Mouse (Mus musculus) MEL (cell line): Measurements from ENCODE around the gene Cxcr6. TPM values are rescaled to one million over a fixed set of nuclear protein-coding genes. Genes with fewer than 3 reads are reported as not detected.
A peak's percentile ranks its signal among the peaks of the same experiment; 100 is the strongest.

ENCODE experiments used
- DNase-seq: peaks from one replicate; pipeline ENCODE4 v3.0.0; 2011; ENCODE audit warnings: low read depth, low spot score
- H3K27ac ChIP-seq: 2 replicates; pipeline ENCODE4 v1.5.1; 2012; ENCODE audit warnings: low read depth, mild to moderate bottlenecking, control low read depth, low read length, moderate library complexity; ENCODE audit not compliant: control insufficient read depth
- H3K27me3 ChIP-seq, 2 experiments: fragments of 150-350 bp in 1 of 2; sonication (generic) in 1 of 2; 2 replicates each; pipeline ENCODE4 v1.6.1; 2012; ENCODE audit warnings: low read length in 2 of 2, mild to moderate bottlenecking in 2 of 2, improper control_type of control experiment in 1 of 2, moderate library complexity in 1 of 2; ENCODE audit not compliant: insufficient read depth in 2 of 2, control insufficient read depth in 1 of 2
- H3K36me3 ChIP-seq, 2 experiments: 2 replicates each; pipeline ENCODE4 v1.6.1; 2012 to 2014; ENCODE audit warnings: low read length in 2 of 2, improper control_type of control experiment in 1 of 2, inconsistent platforms in 1 of 2, mild to moderate bottlenecking in 1 of 2; ENCODE audit not compliant: insufficient read depth in 2 of 2, control insufficient read depth in 1 of 2
- H3K4me1 ChIP-seq, 2 experiments: fragments of 150-350 bp in 1 of 2; sonication (generic) in 1 of 2; 2 replicates each; pipeline ENCODE4 v1.6.1; 2012; ENCODE audit warnings: low read length in 2 of 2, improper control_type of control experiment in 1 of 2, mild to moderate bottlenecking in 1 of 2; ENCODE audit not compliant: insufficient read depth in 2 of 2, control insufficient read depth in 1 of 2
- H3K4me3 ChIP-seq, 2 experiments: fragments of 150-350 bp in 1 of 2; sonication (generic) in 1 of 2; 2 replicates each; pipeline ENCODE4 v1.5.1; 2012; ENCODE audit warnings: low read depth in 2 of 2, low read length in 2 of 2, mild to moderate bottlenecking in 2 of 2, moderate library complexity in 2 of 2, control low read depth in 1 of 2, improper control_type of control experiment in 1 of 2; ENCODE audit not compliant: control insufficient read depth in 1 of 2, insufficient read depth in 1 of 2
- H3K79me2 ChIP-seq: 2 replicates; pipeline ENCODE4 v1.6.1; 2012; ENCODE audit warnings: mild to moderate bottlenecking, low read length, moderate library complexity; ENCODE audit not compliant: control insufficient read depth, poor library complexity, insufficient read depth
- H3K9ac ChIP-seq: 2 replicates; pipeline ENCODE4 v1.6.1; 2012; ENCODE audit warnings: low read depth, mild to moderate bottlenecking, control low read depth, low read length, moderate library complexity; ENCODE audit not compliant: control insufficient read depth, poor library complexity, severe bottlenecking
- H3K9me3 ChIP-seq: fragments of 150-350 bp; sonication (generic); replicated peaks from 2 replicates; pipeline ENCODE4 v1.6.1; 2012; ENCODE audit warnings: mild to moderate bottlenecking, low read length, improper control_type of control experiment, moderate library complexity; ENCODE audit not compliant: insufficient read depth
- BHLHE40 ChIP-seq: IDR thresholded peaks from 2 replicates; pipeline ENCODE4 v1.6.1; 2012; ENCODE audit warnings: low read depth, mild to moderate bottlenecking, inconsistent platforms, low read length, improper control_type of control experiment, borderline replicate concordance
- CHD2 ChIP-seq: IDR thresholded peaks from 2 replicates; pipeline ENCODE4 v1.6.1; 2011; ENCODE audit warnings: low read length, improper control_type of control experiment
- ELF1 ChIP-seq: IDR thresholded peaks from 2 replicates; pipeline ENCODE4 v1.6.1; 2014; ENCODE audit warnings: low read depth, mild to moderate bottlenecking, inconsistent platforms, low read length, improper control_type of control experiment, moderate library complexity
- EP300 ChIP-seq, 2 experiments: IDR thresholded peaks; 2 replicates each; pipeline ENCODE4 v1.6.1; 2011; ENCODE audit warnings: improper control_type of control experiment in 2 of 2, low read length in 2 of 2, low read depth in 1 of 2, mild to moderate bottlenecking in 1 of 2
- ETS1 ChIP-seq: IDR thresholded peaks from 2 replicates; pipeline ENCODE4 v1.6.1; 2012; ENCODE audit warnings: low read depth, mild to moderate bottlenecking, inconsistent platforms, low read length, improper control_type of control experiment, moderate library complexity
- GABPA ChIP-seq: IDR thresholded peaks from 2 replicates; pipeline ENCODE4 v1.6.1; 2012; ENCODE audit warnings: low read depth, mild to moderate bottlenecking, inconsistent platforms, low read length, improper control_type of control experiment, moderate library complexity
- JUND ChIP-seq: IDR thresholded peaks from 2 replicates; pipeline ENCODE4 v1.6.1; 2011; ENCODE audit warnings: low read depth, mild to moderate bottlenecking, improper control_type of control experiment, low read length
- MAFK ChIP-seq: IDR thresholded peaks from 2 replicates; pipeline ENCODE4 v1.6.1; 2011; ENCODE audit warnings: low read depth, mild to moderate bottlenecking, low read length, improper control_type of control experiment, borderline replicate concordance
- MXI1 ChIP-seq: IDR thresholded peaks from 2 replicates; pipeline ENCODE4 v1.6.1; 2011; ENCODE audit warnings: mild to moderate bottlenecking, low read depth, low read length, improper control_type of control experiment
- MYC ChIP-seq: IDR thresholded peaks from 2 replicates; pipeline ENCODE4 v1.6.1; 2011; ENCODE audit warnings: low read depth, mild to moderate bottlenecking, low read length, improper control_type of control experiment, moderate library complexity
- NELFE ChIP-seq: IDR thresholded peaks from 2 replicates; pipeline ENCODE4 v1.6.1; 2011; ENCODE audit warnings: low read depth, low read length, improper control_type of control experiment
- NRF1 ChIP-seq: IDR thresholded peaks from 2 replicates; pipeline ENCODE4 v1.6.1; 2014; ENCODE audit warnings: low read depth, mild to moderate bottlenecking, inconsistent platforms, low read length, improper control_type of control experiment, moderate library complexity; ENCODE audit not compliant: poor library complexity, insufficient read depth, severe bottlenecking
- POLR2A ChIP-seq, 2 experiments: IDR thresholded peaks; 2 replicates each; pipeline ENCODE4 v1.6.1; 2011 to 2012; ENCODE audit warnings: low read length in 2 of 2, mild to moderate bottlenecking in 2 of 2, control low read depth in 1 of 2, improper control_type of control experiment in 1 of 2, low read depth in 1 of 2, moderate library complexity in 1 of 2; ENCODE audit not compliant: control insufficient read depth in 1 of 2, insufficient read depth in 1 of 2, poor library complexity in 1 of 2
- POLR2AphosphoS5 ChIP-seq: IDR thresholded peaks from 2 replicates; pipeline ENCODE4 v1.6.1; 2012; ENCODE audit warnings: low read depth, borderline replicate concordance, mild to moderate bottlenecking, inconsistent platforms, low read length, moderate library complexity, mixed read lengths
- RAD21 ChIP-seq: IDR thresholded peaks from 2 replicates; pipeline ENCODE4 v1.6.1; 2011; ENCODE audit warnings: mild to moderate bottlenecking, low read depth, low read length, improper control_type of control experiment
- RCOR1 ChIP-seq: IDR thresholded peaks from 2 replicates; pipeline ENCODE4 v1.6.1; 2012; ENCODE audit warnings: low read depth, mild to moderate bottlenecking, inconsistent platforms, low read length, improper control_type of control experiment
- SIN3A ChIP-seq: IDR thresholded peaks from 2 replicates; pipeline ENCODE4 v1.6.1; 2012; ENCODE audit warnings: low read length, improper control_type of control experiment, inconsistent platforms
- USF1 ChIP-seq: IDR thresholded peaks from 2 replicates; pipeline ENCODE4 v1.6.1; 2014; ENCODE audit warnings: low read depth, mild to moderate bottlenecking, inconsistent platforms, low read length, improper control_type of control experiment, moderate library complexity
- ZC3H11A ChIP-seq: IDR thresholded peaks from 2 replicates; pipeline ENCODE4 v1.6.1; 2012; ENCODE audit warnings: low read depth, mild to moderate bottlenecking, inconsistent platforms, low read length, improper control_type of control experiment
- ZKSCAN1 ChIP-seq: IDR thresholded peaks from 2 replicates; pipeline ENCODE4 v1.6.1; 2012; ENCODE audit warnings: low read depth, mild to moderate bottlenecking, inconsistent platforms, low read length, improper control_type of control experiment, moderate library complexity
- ZMIZ1 ChIP-seq: IDR thresholded peaks from 2 replicates; pipeline ENCODE4 v1.6.1; 2012; ENCODE audit warnings: low read depth, mild to moderate bottlenecking, inconsistent platforms, low read length, improper control_type of control experiment, moderate library complexity
- ZNF384 ChIP-seq: IDR thresholded peaks from 2 replicates; pipeline ENCODE4 v1.6.1; 2012; ENCODE audit warnings: low read depth, mild to moderate bottlenecking, inconsistent platforms, low read length, improper control_type of control experiment
- polyA plus RNA-seq, 2 experiments: library from polyadenylated mRNA; stranded (reverse) in 1 of 2; unstranded in 1 of 2; fragments of >175 nt in 1 of 2; fragments of >200 nt in 1 of 2; gene quantifications; 2 replicates each; pipeline versions ENCODE4 v1.2.1 to v1.2.4; 2012; ENCODE audit warnings: low replicate concordance in 2 of 2, low read depth in 1 of 2; ENCODE audit not compliant: insufficient read length in 2 of 2, insufficient read depth in 1 of 2, missing spikeins in 1 of 2
- total RNA-seq: library from RNA; depleted of rRNA; stranded (reverse); fragments of 300-350 nt; gene quantifications from 2 replicates; pipeline ENCODE4 v1.2.3, GENCODE M21; 2012

Cxcr6 gene
- total and polyA plus RNA-seq, 3 experiments = 0.04 TPM; not detected in 2

- DNase-seq = no peak
- peaks cover 0 to 5% of the 10 kb centered on the region in 2 experiments; a peak in 3 of 4 replicates for H3K4me1 ChIP-seq
- peak; percentile 1 for TF ChIP-seq RAD21
- no peak for TF ChIP-seq MAFK
- TF ChIP-seq, all 39 proteins: peak for 1
Observed at GRCm38 (mm10) chr9:123802896-123803295, 3.4 kb upstream of the Cxcr6 start.

DNA sequence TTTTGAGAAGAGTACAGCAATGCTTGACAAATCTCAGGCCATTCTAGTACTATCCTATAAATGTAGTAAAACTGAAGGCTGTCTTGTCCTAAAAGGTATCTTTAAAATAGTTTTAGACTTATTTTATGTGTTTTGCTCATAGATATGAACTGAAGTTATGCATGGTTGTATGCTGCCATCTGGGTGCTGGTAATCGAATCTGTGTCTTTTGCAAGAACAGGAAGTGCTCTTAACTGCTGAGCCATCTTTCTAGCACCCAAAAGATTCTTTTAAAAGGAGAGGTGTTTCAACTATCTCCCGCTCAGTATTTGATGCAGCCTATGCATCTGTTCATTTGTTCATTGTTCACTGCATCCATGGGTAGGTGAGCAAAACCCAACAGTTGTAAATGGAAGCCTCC is 1.0 kb upstream of the Cxcr6 start:
- H3K36me3 ChIP-seq = peaks cover 0 to 5% of the 10 kb centered on the region in 2 experiments; a peak in 3 of 4 replicates
- H3K27ac ChIP-seq = no peak overlapping the region
- H3K9ac ChIP-seq = no peak overlapping the region
- peaks cover 0 to 2% of the 10 kb centered on the region in 2 experiments; a peak in 3 of 4 replicates for H3K4me1 ChIP-seq
- no peaks in the 10 kb centered on the region for H3K9me3 ChIP-seq
- no peak for TF ChIP-seq ZKSCAN1
- no peak for TF ChIP-seq RCOR1
- no peak for TF ChIP-seq JUND
- TF ChIP-seq POLR2AphosphoS5 = no peak
- TF ChIP-seq ZMIZ1 = no peak
- TF ChIP-seq MYC = no peak
- TF ChIP-seq BHLHE40 = no peak
- no peak for TF ChIP-seq POLR2A (IDR thresholded peaks at IDR 0.05; ENCODE audit: control insufficient read depth in 1 of 2, insufficient read depth in 1 of 2, low read depth in 1 of 2, low read length in 2 of 2, poor library complexity in 1 of 2)
- TF ChIP-seq RAD21 = no peak
- no peak for TF ChIP-seq MXI1
- no peaks in the 10 kb centered on the region for H3K79me2 ChIP-seq
- no peak overlapping the region for H3K4me3 ChIP-seq
- DNase-seq = no peak
- no peaks in the 10 kb centered on the region for H3K27me3 ChIP-seq

More at GRCm38 (mm10) chr9:123802896-123803295, 3.4 kb upstream of the Cxcr6 start:
- Histone ChIP-seq H3K79me2 (no peaks in the 10 kb centered on the region), H3K9me3 (no peaks in the 10 kb centered on the region), H3K27ac (no peak overlapping the region), H3K9ac (no peak overlapping the region), H3K4me3 (no peak overlapping the region), H3K36me3 (peaks cover 1 to 4% of the 10 kb centered on the region in 2 experiments; a peak in 2 of 4 replicates), H3K27me3 (no peaks in the 10 kb centered on the region)

DNA sequence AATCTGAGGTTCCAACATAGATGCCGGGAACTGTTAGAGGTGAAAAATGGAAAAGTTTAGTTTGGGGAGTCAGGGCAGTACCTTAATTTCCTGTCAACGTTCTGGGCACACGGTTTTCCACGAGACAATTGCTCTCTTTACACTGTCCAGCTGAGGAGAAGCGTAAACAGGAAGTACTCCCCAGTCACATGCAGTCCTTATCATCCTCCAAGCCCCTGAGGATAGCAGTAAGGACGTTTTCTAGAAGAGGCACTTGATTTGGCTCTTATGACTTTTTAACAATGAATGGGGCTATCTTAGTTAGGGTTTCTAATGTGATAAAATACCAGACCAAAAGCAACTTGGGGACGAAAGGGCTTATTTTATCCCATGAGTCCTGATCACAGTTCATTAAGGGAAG is 2.3 kb downstream of the Cxcr6 start:
- H3K36me3 ChIP-seq = peaks cover 2 to 3% of the 10 kb centered on the region in 2 experiments; a peak in 3 of 4 replicates
- H3K27ac ChIP-seq = no peak overlapping the region
- H3K4me3 ChIP-seq = no peak overlapping the region
- H3K79me2 ChIP-seq = no peaks in the 10 kb centered on the region
- DNase-seq = peak; percentile 24
- H3K9me3 ChIP-seq = no peaks in the 10 kb centered on the region
- no peak overlapping the region for H3K9ac ChIP-seq
- H3K4me1 ChIP-seq = no peaks in the 10 kb centered on the region; a peak in 1 of 4 replicates
- no peaks in the 10 kb centered on the region for H3K27me3 ChIP-seq
- TF ChIP-seq NRF1 = no peak
- no peak for TF ChIP-seq CHD2
- no peak for TF ChIP-seq SIN3A
- peak in 1 of 2 experiments; percentile 7; a peak in 1 of 4 replicates for TF ChIP-seq EP300 (IDR thresholded peaks at IDR 0.05; ENCODE audit: low read depth in 1 of 2, low read length in 2 of 2)
- no peak for TF ChIP-seq NELFE
- TF ChIP-seq ZKSCAN1 = no peak
- TF ChIP-seq ZC3H11A = no peak
- TF ChIP-seq RCOR1 = no peak
- TF ChIP-seq ZNF384 = no peak
- TF ChIP-seq JUND = no peak
- TF ChIP-seq USF1 = peak; percentile 50; the same call in 1 of the 2 replicates
- no peak for TF ChIP-seq RAD21
- TF ChIP-seq BHLHE40 = peak; percentile 38; the same call in 1 of the 2 replicates
- no peak for TF ChIP-seq ETS1
- TF ChIP-seq ELF1 = no peak
- TF ChIP-seq GABPA = no peak
- TF ChIP-seq, all 39 proteins: peak for 3
